Mouse (Mus musculus): ENCODE data around the gene Calhm5. TPM values are rescaled to one million over a fixed set of nuclear protein-coding genes. Genes with fewer than 3 reads are reported as not detected.
A peak's percentile ranks its signal among the peaks of the same experiment; 100 is the strongest.

Calhm5 gene
- 0.56 and 0.57 TPM in 2 replicates for polyA plus RNA-seq (2015; fragmentation: Nextera tagmentation; extraction: Ambion mirVana)

DNA sequence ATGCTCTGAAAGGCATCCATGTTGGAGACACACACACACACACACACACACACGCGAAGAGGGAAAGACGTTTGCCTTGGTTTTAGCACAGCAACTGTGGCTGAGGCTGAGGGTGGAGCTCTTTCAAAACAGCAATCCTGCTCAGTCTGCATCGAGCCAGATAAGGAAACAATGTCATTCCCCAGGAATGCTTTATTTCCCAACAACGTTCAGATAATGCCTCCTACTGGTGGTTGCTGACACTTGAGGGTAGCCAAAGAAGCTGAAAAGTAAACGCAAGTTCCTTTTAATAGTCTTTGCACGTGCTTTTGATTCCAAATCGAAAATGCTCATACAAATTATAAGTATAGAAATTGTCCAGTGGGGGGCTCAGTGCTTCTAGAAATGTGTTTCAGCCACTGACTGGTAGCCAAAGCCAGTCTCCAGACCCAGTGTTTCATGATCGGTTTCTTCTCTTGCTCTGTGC is at the start of gene Calhm5:
Calhm5 (minus strand) TSS at position 102 of the 466 bp plus-strand sequence.
- TF ChIP-seq CTCF (IDR thresholded peaks at IDR 0.05; ENCODE audit: low read depth), result peak; percentile 78
- WGBS, result 21% methylated on average over 9 of the region's 9 CpGs
- Histone ChIP-seq H3K4me2 (ENCODE audit: low read length) (peak within 1 kb of the TSS; percentile 51), H3K36me3 (ENCODE audit: insufficient read depth, low read length) (no peaks in the 10 kb centered on the region), H3K4me3 (replicated peaks; ENCODE audit: low read depth, low read length) (peak within 1 kb of the TSS; percentile 19), H3K27ac (no peak within 1 kb of the TSS), H3K9ac (ENCODE audit: low read depth, low read length) (peak within 1 kb of the TSS; percentile 36; the same call in 1 of the 2 replicates), H3K27me3 (ENCODE audit: insufficient read depth, low read length) (no peaks in the 10 kb centered on the region), H3K4me1 (replicated peaks; ENCODE audit: insufficient read depth, low read length) (0 out of 2 replicates have a peak, but pooled peaks cover 5% of the 10 kb centered on the region), H3K9me3 (replicated peaks; ENCODE audit: low read length) (no peaks in the 10 kb centered on the region)
- ATAC-seq (replicated peaks; ENCODE audit: low FRiP score, low read depth) (peak; percentile 71; the same call in 1 of the 2 replicates), DNase-seq (ENCODE audit: low spot score) (peak; percentile 89)

- WGBS, result 83% methylated on average over 2 of the region's 2 CpGs
- Histone ChIP-seq H3K9ac (ENCODE audit: low read depth, low read length) (no peak overlapping the region), H3K4me2 (ENCODE audit: low read length) (no peak overlapping the region), H3K9me3 (replicated peaks; ENCODE audit: low read length) (no peaks in the 10 kb centered on the region; the same call in 1 of the 2 replicates), H3K27ac (no peak overlapping the region), H3K36me3 (ENCODE audit: insufficient read depth, low read length) (no peaks in the 10 kb centered on the region), H3K4me1 (replicated peaks; ENCODE audit: insufficient read depth, low read length) (no peaks in the 10 kb centered on the region), H3K4me3 (replicated peaks; ENCODE audit: low read depth, low read length) (no peak overlapping the region), H3K27me3 (ENCODE audit: insufficient read depth, low read length) (no peaks in the 10 kb centered on the region)
- ATAC-seq (replicated peaks; ENCODE audit: low FRiP score, low read depth), result no peak
- no peak for DNase-seq (ENCODE audit: low spot score)
- no peak for TF ChIP-seq CTCF (IDR thresholded peaks at IDR 0.05; ENCODE audit: low read depth)
These were observed 45.4 kb upstream of the Calhm5 start for GRCm38 (mm10) chr10:34141693-34142092.

DNA sequence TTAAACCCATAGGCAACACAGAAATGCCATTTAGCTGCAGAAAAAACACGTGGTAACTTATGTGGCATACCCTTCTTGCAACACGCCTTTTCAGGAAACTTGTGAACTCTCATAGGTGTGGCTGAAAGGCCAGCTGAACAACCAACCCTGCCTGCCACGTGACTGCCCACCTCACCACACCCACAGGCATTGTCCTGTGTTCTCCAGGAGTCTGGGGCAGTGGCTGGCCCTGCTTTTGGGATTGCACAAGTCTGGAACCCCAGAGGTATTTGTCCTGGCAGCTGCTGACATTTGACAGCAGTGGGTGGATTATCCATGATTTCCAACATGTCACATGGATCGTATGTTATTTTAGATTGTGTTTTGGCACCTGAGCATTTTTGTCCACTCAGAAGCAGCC is 43.4 kb upstream of the Calhm5 start:
- no peaks in the 10 kb centered on the region; the same call in 1 of the 2 replicates for H3K9me3 ChIP-seq (replicated peaks; ENCODE audit: low read length)
- no peaks in the 10 kb centered on the region for H3K4me1 ChIP-seq (replicated peaks; ENCODE audit: insufficient read depth, low read length)
- no peak overlapping the region for H3K4me2 ChIP-seq (ENCODE audit: low read length)
- no peak overlapping the region for H3K9ac ChIP-seq (ENCODE audit: low read depth, low read length)
- DNase-seq (ENCODE audit: low spot score), result no peak
- no peak overlapping the region for H3K4me3 ChIP-seq (replicated peaks; ENCODE audit: low read depth, low read length)
- TF ChIP-seq CTCF (IDR thresholded peaks at IDR 0.05; ENCODE audit: low read depth), result no peak
- H3K27me3 ChIP-seq (ENCODE audit: insufficient read depth, low read length), result no peaks in the 10 kb centered on the region
- H3K36me3 ChIP-seq (ENCODE audit: insufficient read depth, low read length), result no peaks in the 10 kb centered on the region
- ATAC-seq (replicated peaks; ENCODE audit: low FRiP score, low read depth), result no peak
- 77% methylated on average over 4 of the region's 4 CpGs for WGBS
- H3K27ac ChIP-seq, result no peak overlapping the region

DNA sequence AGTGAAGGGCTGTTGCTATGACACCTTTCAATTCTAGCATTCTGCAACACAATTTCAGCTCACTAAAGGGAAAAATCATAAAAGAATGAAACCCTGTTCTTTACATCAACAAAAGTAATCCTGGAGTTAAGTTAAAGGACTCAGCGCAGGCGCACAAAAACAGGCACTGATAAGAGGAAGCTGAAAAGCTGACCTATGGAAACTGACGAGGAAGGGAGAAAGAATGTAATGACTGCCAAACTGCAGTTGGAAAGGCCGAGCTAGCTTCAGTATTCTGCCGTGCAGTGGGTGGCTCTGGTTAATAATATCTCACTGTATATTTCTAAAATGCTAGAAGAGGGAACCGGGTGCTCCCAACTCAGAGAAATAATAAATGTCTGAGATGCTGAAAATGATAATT is 41.7 kb upstream of the Calhm5 start:
- no peak for TF ChIP-seq CTCF (IDR thresholded peaks at IDR 0.05; ENCODE audit: low read depth)
- ATAC-seq (replicated peaks; ENCODE audit: low FRiP score, low read depth), result no peak
- Histone ChIP-seq H3K4me3 (replicated peaks; ENCODE audit: low read depth, low read length) (no peak overlapping the region), H3K9ac (ENCODE audit: low read depth, low read length) (no peak overlapping the region), H3K9me3 (replicated peaks; ENCODE audit: low read length) (no peaks in the 10 kb centered on the region; the same call in 1 of the 2 replicates), H3K4me2 (ENCODE audit: low read length) (no peak overlapping the region), H3K27ac (no peak overlapping the region), H3K36me3 (ENCODE audit: insufficient read depth, low read length) (no peaks in the 10 kb centered on the region), H3K4me1 (replicated peaks; ENCODE audit: insufficient read depth, low read length) (no peaks in the 10 kb centered on the region), H3K27me3 (ENCODE audit: insufficient read depth, low read length) (no peaks in the 10 kb centered on the region)
- no peak for DNase-seq (ENCODE audit: low spot score)
- WGBS, result 66% methylated on average over 6 of the region's 6 CpGs

GRCm38 (mm10) chr10:34136432-34136831 is 40.1 kb upstream of the Calhm5 start:
- no peak overlapping the region for H3K4me2 ChIP-seq (ENCODE audit: low read length)
- no peaks in the 10 kb centered on the region for H3K36me3 ChIP-seq (ENCODE audit: insufficient read depth, low read length)
- H3K27ac ChIP-seq, result no peak overlapping the region
- no peaks in the 10 kb centered on the region for H3K9me3 ChIP-seq (replicated peaks; ENCODE audit: low read length)
- DNase-seq (ENCODE audit: low spot score), result peak; percentile 5
- no peak for TF ChIP-seq CTCF (IDR thresholded peaks at IDR 0.05; ENCODE audit: low read depth)
- no peak overlapping the region for H3K9ac ChIP-seq (ENCODE audit: low read depth, low read length)
- ATAC-seq (replicated peaks; ENCODE audit: low FRiP score, low read depth), result no peak; the same call in 1 of the 2 replicates
- no peaks in the 10 kb centered on the region for H3K27me3 ChIP-seq (ENCODE audit: insufficient read depth, low read length)
- no peak overlapping the region for H3K4me3 ChIP-seq (replicated peaks; ENCODE audit: low read depth, low read length)
- H3K4me1 ChIP-seq (replicated peaks; ENCODE audit: insufficient read depth, low read length), result no peaks in the 10 kb centered on the region
- WGBS, result 12% methylated on average over 6 of the region's 6 CpGs

DNA sequence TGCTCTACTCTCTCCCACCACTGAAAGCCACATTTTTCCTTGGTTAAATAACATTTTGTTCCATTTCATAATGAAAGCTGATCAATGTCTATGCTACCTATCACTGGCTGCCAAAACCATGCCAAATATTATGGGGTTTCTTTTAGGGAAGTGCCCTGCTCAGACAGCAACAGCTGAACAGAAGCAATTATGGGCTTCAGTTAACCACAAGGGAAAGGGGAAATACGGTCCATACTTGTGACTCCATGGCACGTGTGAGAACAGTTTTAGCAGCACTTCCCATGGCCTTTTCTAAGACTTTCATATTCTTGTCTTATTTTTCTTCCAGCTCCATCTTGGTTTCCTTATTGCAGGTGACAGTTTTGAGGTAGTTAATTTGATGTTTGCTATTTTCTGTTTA is 35.0 kb upstream of the Calhm5 start:
- H3K9me3 ChIP-seq (replicated peaks; ENCODE audit: low read length), result no peaks in the 10 kb centered on the region
- H3K4me3 ChIP-seq (replicated peaks; ENCODE audit: low read depth, low read length), result no peak overlapping the region
- H3K27me3 ChIP-seq (ENCODE audit: insufficient read depth, low read length), result no peaks in the 10 kb centered on the region
- peaks cover 4% of the 10 kb centered on the region; the same call in 1 of the 2 replicates for H3K4me1 ChIP-seq (replicated peaks; ENCODE audit: insufficient read depth, low read length)
- no peak overlapping the region for H3K4me2 ChIP-seq (ENCODE audit: low read length)
- no peak overlapping the region for H3K9ac ChIP-seq (ENCODE audit: low read depth, low read length)
- H3K27ac ChIP-seq, result no peak overlapping the region
- H3K36me3 ChIP-seq (ENCODE audit: insufficient read depth, low read length), result no peaks in the 10 kb centered on the region
- WGBS, result 82% methylated on average over 2 of the region's 2 CpGs
- TF ChIP-seq CTCF (IDR thresholded peaks at IDR 0.05; ENCODE audit: low read depth), result no peak
- ATAC-seq (replicated peaks; ENCODE audit: low FRiP score, low read depth), result no peak
- no peak for DNase-seq (ENCODE audit: low spot score)

DNA sequence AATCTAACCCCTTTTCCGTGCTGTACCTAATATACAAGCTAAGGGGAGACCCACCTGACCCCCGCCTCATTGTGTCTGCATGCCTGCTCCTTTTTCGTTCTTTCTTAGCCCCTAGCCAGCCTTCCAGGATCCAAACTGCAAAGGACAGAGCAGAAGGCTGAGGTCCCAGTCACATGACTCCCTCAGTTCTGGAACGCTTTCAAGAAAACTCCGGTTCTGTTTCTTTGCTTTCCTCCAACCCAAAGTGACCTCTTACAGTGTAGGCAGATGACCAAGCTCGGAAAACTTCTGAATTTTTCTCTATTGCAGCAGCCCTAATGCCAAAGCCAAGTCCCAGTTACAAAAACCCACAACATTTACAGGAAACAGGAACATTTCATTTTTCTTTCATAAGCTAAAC is 32.1 kb upstream of the Calhm5 start:
- ATAC-seq (replicated peaks; ENCODE audit: low FRiP score, low read depth) (no peak), DNase-seq (ENCODE audit: low spot score) (peak; percentile 19)
- no peak overlapping the region for H3K4me3 ChIP-seq (replicated peaks; ENCODE audit: low read depth, low read length)
- H3K9ac ChIP-seq (ENCODE audit: low read depth, low read length), result no peak overlapping the region
- H3K36me3 ChIP-seq (ENCODE audit: insufficient read depth, low read length), result no peaks in the 10 kb centered on the region
- H3K9me3 ChIP-seq (replicated peaks; ENCODE audit: low read length), result no peaks in the 10 kb centered on the region
- H3K4me2 ChIP-seq (ENCODE audit: low read length), result no peak overlapping the region
- no peak overlapping the region for H3K27ac ChIP-seq
- H3K27me3 ChIP-seq (ENCODE audit: insufficient read depth, low read length), result no peaks in the 10 kb centered on the region
- H3K4me1 ChIP-seq (replicated peaks; ENCODE audit: insufficient read depth, low read length), result peaks cover 4% of the 10 kb centered on the region; the same call in 1 of the 2 replicates
- WGBS, result 66% methylated on average over 6 of the region's 6 CpGs
- no peak for TF ChIP-seq CTCF (IDR thresholded peaks at IDR 0.05; ENCODE audit: low read depth)
